Mouse (Mus musculus) embryo, embryonic 11 days (tissue): ENCODE data around the gene Hsd17b6.

ENCODE experiments used
- DNase-seq: peaks from one replicate; pipeline ENCODE4 v3.0.0-alpha.2; 2015

Hsd17b6 gene

DNA sequence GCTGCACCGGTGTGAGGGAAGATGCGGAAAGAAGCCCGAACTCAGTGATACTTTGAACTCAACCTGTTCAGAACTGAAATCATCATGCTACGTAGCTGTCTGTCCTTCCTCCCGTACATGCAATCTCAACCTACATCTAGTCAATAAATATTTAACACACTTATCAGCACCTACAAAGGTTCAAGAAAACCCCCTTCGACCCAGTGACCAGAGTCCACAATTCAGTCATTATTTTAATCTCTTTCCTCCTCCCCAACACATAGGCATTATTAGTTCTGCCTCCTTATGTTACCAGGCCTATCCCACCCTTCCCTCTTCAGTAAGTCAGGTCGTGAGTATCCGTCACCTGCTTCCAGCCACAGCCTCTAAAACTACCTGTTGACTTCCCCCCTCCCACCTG, 1.9 kb downstream of the Hsd17b6 start:
- no peak for DNase-seq

DNA sequence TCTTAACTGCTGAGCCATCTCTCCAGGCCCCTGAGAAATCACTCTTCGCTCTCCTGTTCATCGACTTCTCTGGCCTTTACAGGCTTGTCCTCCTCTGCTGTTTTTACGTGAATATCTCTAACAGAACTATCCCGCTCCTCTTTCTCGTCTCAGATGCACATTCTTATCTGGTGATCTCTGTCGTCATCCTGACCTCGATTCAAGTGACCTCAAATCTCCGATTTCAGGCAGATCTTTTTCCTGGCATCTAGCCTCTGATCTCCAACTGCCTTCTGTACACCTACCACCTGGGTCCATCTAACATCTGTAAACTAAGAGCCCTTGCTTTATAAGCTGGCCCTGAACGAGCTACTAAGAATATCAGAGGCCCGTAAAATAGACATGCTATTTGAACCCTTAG, 2.5 kb downstream of the Hsd17b6 start:
- no peak for DNase-seq

DNA sequence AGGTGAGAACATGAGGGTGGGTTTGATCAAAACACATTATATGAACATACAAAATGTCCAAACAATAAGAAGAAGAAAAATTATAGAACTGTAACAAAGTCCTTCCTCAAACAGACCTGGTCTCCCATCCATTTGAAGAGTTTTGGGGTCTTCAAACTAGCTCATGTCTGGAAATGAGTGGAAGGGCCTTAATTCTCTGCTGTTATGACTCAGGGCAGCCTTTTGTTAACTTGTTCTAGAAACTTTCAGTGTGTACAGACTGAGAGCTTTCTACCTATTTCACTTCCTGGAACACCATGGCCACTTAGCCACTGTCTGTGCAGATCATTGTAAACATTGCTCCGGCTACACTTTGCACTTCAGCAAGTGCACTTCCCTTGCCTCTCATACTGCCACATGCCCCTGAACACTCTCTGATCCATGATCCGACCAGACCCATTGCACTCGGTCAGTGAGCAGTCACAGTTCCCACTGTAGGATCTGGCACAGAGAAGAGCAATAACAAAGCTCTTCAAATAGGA, 4.1 kb downstream of the Hsd17b6 start:
- no peak for DNase-seq

DNA sequence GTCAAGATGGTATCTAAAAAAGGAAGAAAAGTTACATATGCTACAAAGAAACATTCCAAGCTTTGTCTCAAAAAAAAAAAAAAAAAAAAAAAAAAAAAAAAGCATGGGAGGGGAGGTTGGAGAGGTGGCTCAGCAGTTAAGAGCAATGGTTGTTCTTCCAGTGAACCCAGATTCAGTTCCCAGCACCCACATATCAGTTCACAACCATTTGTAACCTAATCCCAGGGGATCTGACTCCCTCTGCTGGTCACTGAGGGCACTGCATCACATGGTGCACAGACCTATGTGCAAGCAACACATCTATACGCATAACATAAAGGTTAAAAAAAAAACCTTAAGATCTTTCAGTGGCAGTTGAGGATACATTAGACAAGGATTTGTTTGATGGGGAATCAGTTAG, 9.2 kb downstream of the Hsd17b6 start:
- no peak for DNase-seq

DNA sequence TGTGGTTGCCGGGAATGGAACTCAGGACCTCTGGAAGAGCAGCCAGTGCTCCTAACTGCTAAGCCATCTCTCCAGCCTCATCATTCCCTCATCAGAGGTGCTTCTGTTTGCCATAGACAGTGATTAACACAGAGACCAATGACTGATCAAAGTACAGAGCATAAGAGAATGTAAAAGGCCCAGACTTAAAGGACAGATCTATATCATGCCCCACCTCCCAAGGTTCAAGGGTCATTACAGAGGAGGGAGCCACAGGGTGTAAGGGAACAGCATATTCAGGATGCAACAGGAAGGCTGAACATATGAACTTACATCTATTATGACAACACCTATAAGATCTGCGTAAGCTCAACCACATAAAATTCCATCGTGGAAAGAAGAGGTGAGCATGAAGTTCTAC, 10.7 kb downstream of the Hsd17b6 start:
- DNase-seq, result no peak

DNA sequence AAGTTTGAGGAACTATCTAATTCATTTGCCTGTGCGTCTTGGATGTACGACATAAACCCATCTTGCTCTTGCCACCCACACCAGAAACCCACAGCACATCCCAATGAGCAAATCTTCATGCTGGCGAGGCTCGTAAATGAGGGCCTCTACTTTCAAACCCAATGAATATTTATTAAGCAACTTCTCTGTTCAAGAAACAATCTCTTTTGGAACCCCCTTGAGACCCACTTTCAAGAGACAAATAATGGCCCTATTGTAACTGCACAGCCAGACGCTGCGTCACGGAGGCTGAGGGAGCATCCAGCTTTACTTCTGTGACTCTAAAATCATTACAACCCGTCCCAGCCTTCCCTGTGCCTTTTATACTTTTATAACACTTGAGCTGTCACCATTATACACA, 21.8 kb downstream of the Hsd17b6 start:
- DNase-seq, result peak; percentile 65

DNA sequence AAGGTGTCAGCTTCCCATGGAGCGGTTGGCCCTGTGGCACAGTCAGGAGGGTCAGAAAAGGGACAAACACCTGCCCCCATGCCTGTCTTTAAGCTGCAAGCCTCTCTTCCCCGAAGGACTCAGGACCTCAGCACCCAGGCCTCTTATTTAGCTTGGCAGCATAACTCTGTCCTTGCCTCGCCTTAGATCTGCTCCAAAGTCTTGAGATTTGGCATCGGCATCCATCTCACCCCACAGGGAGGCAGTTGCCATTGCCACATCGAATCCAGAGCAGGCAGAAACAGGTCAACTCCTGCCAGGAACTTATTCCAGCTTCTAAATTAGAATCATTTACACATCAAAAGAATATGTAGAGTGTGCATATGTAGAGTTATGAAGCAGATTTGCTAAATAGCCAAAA, 22.8 kb downstream of the Hsd17b6 start:
- DNase-seq, result no peak

DNA sequence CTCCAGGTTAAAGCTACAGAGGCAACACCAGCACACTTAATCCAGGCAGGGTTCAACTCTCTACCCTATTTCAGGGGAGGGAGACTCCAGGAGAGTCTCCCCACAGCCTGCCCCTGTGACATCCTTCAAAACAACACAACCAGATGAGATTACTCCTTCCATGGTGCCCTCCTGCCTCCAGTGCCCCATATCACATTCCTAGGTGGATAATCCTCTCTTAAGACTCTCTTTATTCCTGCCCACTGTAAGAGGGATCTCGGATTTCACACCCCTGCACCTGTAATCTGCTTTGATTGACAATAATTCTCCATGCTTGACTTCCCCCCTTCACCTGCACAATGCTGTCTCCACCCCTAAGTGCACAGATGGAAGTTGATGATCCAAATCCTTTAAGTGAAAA, 31.9 kb downstream of the Hsd17b6 start:
- DNase-seq, result no peak

DNA sequence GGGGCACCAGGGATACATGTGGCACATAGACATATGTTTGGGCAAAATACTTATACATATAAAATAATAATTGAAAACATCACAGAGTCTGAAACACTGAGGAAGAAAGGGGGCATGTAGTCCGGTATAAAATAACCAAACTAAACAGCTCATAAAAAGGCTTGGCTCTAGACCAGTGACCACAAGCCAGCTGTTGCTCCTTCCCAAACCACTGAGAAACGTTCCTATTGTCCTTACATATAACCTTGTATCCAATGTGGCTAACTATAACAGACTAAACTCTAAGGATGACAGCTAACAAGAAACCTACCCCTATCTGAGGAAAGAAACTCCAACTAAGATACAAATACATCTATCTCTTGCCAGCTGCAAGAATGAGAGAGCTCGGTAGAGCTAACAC, 33.3 kb downstream of the Hsd17b6 start:
- DNase-seq, result no peak

DNA sequence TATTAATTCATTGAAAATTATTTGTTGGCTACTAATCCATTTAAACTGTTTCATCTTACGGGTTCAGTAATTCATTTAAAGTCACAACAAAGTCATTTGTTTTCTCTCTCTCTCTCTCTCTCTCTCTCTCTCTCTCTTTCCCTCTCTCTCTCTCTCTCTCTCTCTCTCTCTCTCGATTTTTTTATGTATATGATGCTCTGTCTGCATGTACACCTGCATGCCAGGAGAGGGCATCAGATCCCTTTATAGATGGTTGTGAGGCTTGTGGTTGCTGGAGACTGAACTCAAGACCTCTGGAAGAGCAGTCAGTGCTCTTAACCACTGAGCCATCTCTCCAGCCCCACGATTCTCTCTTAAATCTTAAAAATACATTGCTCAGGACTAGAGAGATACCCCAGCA, 36.3 kb downstream of the Hsd17b6 start:
- no peak for DNase-seq

DNA sequence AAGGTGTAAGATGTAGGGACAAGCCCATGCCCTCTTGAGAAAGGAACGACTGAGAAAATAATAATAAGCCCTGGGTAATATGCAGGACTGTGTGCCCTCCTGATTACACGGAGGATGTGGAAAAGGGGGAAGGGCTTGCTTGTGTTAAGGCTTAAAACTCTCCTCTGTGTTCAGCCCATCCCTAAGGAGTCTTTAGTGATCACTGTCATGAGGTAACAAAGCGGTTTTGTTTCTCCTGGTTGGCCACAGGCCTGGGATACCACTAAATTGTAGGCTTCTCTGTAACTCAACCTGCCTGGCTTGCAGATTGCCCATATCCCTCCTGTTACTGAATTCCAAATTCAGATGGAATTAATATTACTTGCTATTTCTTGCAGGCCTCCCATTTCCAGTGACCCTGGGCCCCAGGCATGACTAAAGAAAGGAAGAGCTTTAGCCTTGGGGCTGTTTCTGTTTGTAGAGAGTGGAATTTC, 37.0 kb downstream of the Hsd17b6 start:
- peak; percentile 66 for DNase-seq

DNA sequence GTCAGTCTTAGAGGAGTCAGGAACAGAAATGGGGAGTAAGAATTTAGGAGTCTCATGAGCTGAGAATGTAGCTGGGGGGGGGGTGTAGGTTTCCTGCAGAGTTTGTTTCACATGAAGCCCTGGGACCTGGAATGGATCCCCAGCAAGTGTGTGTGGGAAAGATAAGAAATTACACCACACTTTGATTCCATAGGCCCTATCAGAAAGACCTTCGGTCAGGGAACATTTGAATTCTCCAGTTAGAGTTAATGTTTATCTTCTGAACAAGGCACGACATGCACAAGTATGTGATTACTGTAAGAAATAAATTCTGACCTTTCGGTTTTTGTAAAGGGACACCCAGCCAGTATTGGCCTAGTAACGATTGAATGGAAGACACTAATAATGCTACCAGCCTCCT, 37.6 kb downstream of the Hsd17b6 start:
- no peak for DNase-seq

DNA sequence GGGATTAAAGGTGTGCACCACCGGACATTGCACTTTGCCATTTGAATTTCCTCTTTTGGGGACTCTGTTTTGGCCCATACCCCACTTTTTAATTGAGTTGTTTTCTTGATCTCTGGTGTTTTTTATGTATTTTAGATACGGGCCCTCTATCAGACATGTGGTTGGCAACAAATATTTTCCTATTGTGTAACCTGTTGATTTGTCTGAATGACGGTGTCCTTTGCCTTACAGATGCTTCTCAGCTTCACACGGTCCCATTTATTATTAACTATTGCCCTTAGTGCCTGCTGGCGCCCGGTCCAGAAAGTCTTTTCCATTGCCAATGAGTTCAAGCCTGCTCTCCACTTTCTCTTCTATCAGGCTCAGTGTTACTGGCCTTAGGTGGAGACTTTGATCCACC, 40.9 kb downstream of the Hsd17b6 start:
- DNase-seq, result no peak

DNA sequence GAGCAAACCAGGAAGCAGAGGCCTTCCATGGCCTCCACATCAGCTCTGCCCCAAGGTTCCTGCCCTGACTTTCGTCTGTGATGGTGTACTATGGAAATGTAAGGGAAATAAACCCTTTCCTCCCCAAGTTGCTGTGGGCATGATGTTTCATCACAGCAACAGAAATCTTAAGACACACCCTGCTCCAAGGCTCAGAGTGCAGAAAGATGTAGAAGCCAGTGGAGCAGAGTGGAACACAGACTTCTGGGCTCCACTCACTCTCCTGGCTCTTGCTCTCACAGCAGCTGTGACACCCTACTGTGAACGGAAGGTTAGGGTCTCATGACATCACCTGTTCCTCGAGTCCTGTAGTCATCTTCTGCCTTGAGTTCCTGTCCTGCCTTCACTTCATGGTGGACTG, 43.4 kb downstream of the Hsd17b6 start:
- no peak for DNase-seq

DNA sequence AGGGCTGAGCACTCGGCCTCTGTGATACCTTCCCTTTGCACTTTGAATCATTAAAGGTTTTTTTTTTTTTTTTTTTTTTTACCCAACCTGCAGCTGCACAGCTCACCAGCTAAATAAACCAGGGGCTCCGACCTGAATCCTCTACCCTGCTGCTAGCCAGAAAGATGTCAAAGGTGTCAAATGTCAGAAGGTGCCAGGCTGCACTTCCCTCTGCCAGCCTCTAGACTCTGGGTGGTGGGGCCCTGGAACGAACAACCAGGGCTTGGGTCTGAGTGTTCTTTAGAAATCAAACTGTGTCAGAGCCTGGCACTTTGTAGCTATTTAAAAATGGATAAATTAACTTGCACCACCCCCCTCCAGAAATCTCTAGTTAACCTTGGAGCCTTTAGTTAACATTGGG, 45.0 kb downstream of the Hsd17b6 start:
- no peak for DNase-seq

DNA sequence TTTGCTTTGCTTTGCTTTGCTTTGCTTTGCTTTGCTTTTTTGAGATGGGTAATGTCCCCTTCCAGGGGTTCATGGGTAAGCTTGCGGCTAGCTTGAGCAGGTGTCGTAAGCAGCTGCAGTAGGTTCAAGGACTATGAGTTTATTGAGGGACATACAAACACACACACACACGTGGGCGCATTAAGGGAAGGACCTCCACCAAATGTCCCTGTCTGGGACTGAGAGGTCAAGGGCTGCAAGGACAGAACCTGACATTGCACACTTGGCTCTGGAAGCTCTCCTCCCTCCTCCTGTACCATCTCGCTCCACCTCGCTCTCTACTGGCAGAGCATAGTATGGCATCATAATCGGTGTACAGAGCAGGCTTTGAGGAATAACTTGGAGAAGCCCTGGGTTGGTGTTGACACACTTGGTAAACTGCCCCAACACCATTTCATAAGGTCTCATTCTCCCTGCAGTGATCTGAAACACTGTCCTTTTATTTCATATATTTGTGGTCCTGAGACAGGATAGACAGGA, 48.2 kb downstream of the Hsd17b6 start:
- no peak for DNase-seq

DNA sequence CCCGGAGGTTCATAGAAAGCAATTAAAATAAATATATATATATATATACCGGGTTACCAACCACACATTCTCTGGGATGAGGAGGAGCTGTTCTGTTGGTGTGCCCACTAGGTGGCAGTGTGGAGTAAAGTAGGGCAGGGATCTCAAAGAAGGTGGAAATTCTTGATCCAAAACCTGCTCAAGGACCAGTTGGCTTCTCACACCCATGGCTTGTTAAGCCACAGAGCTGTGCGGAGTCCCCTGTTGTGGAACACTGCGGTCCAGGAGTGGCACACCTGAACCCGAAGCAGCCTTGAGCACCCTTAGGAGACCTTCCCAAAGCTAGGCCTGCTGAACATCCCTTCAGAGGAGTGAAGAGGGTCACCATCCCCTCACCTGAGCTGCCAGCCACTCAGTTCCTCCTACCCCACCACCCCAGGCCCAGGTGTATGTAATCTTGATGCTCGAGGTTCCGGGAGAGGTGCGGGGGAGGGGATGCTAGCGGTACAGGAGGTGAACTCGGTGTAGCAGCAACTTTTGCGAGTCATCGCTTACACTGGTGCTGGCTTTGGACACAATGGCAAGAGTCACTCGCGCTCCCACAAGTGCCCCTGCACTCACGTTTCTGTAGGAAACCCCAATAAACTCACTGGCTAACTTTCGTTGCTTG, 51.1 kb downstream of the Hsd17b6 start:
- peak; percentile 76 for DNase-seq

DNA sequence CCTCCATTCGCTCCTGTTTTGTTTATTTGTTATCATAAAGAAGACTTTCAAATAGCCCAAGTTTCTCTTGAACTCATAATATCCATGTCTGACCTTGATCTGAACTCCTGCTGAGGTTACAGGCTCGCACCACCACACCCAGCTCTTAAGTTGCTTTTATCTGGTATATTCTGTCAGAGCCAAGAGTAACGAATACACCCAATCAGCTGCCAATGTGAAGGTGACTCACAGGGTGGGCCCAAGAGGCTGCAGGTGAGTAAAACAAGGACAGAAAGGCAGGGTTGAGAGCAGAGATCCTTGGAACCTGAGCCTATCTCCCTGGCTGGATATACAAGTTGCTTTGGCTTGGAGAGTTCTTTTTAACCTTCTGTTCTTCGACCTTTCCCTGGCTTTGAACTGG, 52.4 kb downstream of the Hsd17b6 start:
- no peak for DNase-seq

DNA sequence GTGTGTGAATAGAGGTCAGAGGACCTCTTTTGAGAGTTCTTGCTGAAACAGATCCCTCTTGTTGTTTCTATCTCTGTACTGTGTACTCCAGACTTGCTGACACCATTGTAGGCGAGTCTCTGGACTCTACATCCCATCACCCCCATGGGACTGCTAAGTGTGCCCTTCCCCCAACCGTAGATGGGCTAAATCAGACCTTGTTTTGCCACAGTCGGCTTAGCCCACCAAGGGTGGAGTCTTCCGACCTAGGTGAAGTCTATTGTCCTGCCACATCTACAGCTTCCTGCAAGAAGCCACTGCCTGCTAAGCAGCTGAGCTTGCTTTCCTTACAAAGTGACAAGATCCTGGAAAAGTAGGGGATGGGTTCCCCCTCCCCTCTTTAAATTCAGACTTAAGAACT, 55.6 kb downstream of the Hsd17b6 start:
- DNase-seq, result no peak

DNA sequence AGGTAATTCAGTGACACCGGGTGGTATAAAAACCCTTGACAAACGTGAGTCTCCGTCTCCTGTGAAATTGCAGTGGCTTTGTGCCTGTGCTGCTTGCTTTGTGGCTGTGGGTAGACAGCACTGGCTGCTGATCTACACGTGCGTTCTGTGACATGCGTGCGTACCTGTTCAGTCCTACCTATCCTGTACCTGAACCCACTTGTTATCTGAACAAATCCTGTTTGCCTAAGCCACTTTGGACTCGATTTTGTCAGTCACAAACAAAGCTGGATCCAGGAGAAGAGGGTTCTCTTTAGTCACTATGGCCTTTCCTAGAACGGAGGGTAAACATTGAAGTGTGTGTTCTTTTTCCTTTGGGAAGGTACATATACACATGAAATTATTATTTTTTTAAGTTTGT, 56.0 kb downstream of the Hsd17b6 start:
- no peak for DNase-seq

DNA sequence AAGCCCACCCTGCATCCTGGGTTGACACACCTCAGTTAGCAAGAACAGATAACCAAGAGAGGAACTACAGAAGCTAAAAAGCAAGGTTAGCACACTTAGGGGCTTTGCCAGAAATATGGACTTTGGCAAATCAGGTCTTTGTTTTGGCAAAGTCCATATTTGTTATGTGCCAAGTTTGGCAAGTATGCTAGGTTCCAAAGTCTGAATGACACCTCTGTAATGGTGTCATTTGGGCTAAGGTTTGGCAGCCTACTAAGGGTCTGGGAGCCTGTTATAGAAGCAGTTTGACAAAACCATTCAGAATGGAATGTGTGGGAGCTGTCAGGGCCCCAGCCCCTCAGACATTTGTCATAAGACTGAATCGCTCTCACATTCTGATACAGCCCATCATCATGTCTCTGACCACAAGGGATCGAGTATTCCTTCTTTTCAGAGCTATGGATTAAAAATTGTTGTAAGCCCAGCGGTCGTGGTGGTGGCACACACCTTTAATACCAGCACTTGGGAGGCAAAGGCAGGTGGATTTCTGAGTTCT, 57.7 kb downstream of the Hsd17b6 start:
- DNase-seq, result no peak

DNA sequence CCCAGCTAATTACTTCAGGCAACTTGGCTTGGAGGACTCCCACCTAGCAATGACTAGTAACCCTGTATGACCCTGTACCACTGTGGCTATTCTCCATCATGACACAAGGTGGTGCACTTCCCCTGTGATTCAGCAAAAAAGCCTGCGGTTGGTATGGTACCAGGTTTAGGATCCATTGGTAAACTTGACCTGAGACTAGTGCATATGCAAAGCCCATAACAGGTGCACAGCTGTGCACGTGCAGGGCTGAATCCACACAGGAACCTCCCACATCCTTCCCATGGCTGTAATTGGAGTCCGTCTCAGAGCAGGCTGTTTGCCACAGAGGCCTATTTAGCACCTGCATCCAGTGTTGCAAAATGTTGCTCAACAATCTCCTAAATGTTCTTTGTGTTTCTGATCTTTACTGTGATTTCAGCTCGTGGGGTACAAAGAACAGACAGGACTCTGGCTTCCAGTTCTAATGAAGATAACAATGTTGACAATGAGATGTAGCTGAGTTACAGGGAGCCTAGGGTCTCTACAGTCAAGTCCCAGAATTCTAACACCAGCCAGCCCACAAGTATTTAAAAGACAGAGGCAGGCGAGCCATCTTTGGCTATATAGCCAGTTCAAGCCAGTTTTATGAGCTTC, 61.9 kb downstream of the Hsd17b6 start:
- peak; percentile 74 for DNase-seq
